In the genomic region with DNA sequence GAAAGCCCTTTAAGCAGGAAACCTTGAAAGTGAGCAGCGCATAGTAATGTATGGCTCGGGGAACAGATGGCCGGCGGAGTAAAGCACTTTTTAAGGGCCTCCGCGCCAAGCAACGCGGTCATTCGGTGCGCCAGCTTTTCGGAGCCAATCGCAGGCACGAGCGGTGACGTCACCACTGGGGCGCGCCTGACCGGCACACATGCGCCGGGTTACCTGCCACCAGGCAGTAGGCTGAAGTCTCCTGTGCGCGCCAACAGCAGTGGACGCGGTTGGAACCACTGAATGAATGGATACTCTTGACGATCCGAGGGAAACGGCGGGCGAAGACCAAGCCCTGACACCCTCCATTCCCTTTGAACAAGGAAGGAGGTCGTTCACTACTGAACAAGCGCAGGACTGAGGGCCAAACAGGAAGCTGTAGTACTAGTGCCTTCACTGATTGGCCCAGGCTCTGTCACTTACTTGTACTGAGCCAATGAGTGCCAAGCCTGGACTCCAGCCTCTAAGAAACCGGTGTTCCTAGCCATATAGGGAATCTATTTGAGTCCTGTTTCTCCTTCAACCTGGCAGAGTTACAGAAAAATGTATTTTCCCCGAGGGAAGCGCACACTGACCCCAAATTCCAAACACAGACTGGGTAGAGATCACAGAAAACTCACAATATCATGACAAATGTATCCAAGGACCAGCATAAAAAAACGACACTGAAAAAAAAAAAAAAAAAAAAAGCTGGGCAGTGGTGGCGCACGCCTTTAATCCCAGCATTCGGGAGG, we compare ENCODE assay signal across 8 mouse cellular contexts. TPM values are rescaled to one million over a fixed set of nuclear protein-coding genes. Genes with fewer than 3 reads are reported as not detected.
A peak's percentile ranks its signal among the peaks of the same experiment; 100 is the strongest.
DNase-seq lines count a peak whose midpoint lies in the region; ATAC-seq lines count a peak whose summit lies in the region.

Gene Rccd1 (minus strand): TSS at position 412 of the 773 bp plus-strand sequence.

- peak within 1 kb of the TSS; percentile 89 for H3K27ac ChIP-seq in lung, embryonic 16.5 days (ENCODE audit: low read length)

- peak within 1 kb of the TSS; percentile 67 for H3K4me3 ChIP-seq in lung, embryonic 16.5 days (ENCODE audit: low read length)

- H3K36me3 ChIP-seq in lung, embryonic 16.5 days (ENCODE audit: control insufficient read depth, insufficient read depth, low read length): peaks cover 27% of the 10 kb centered on the region

- no peaks in the 10 kb centered on the region for H3K9me3 ChIP-seq in lung, embryonic 16.5 days (ENCODE audit: control insufficient read depth, low read length)

- peaks cover 9% of the 10 kb centered on the region for H3K4me1 ChIP-seq in lung, embryonic 16.5 days (replicated peaks; ENCODE audit: control insufficient read depth, insufficient read depth, low read length)

- DNase-seq in MEL-GATA-1-ER (ENCODE audit: extremely low read depth, low read depth): peak; percentile 97
- peak; percentile 96 for DNase-seq in cerebellum, adult 8-10 months
- DNase-seq in forelimb bud, embryonic 11.5 days (ENCODE audit: low read depth, low spot score): peak; percentile 95
- peak; percentile 88 for DNase-seq in layer of hippocampus, adult 9-10 months (ENCODE audit: low spot score)
- peak; percentile 88 for DNase-seq in ovary, postnatal 10 days (ENCODE audit: low spot score)
- peak; percentile 85 to 88 for DNase-seq in thymus, postnatal 10 days (ENCODE audit: low spot score in 2 of 2)

- 2% methylated on average over 38 of the region's 38 CpGs for WGBS in lung, embryonic 16.5 days

- H3K9ac ChIP-seq in lung, embryonic 16.5 days (ENCODE audit: low read length): peak within 1 kb of the TSS; percentile 63

- ATAC-seq in hematopoietic stem cell, adult 5-6 weeks (replicated peaks in 1 of 2; ENCODE audit: insufficient read depth in 1 of 2, low FRiP score in 2 of 2, low TSS enrichment in 1 of 2, low read depth in 1 of 2, poor library complexity in 2 of 2, severe bottlenecking in 2 of 2): peak; percentile 96 to 99
- ATAC-seq in lung, embryonic 16.5 days (ENCODE audit: low read depth): peak; percentile 99

- H3K4me2 ChIP-seq in lung, embryonic 16.5 days (ENCODE audit: low read depth, low read length): peak within 1 kb of the TSS; percentile 70

- H3K27me3 ChIP-seq in lung, embryonic 16.5 days (ENCODE audit: control insufficient read depth, insufficient read depth, low read depth, low read length): no peaks in the 10 kb centered on the region

RNA-seq across cellular contexts. Expression of gene Rccd1, which starts in this region (rescaled TPM):
- 11.0 and 23.2 TPM in 2 replicates for total RNA-seq in hematopoietic stem cell, adult 5-6 weeks (2017)
- 7.2 and 8.9 TPM in 2 replicates for polyA plus RNA-seq in lung, embryonic 16.5 days (2015; fragmentation: Nextera tagmentation; extraction: Ambion mirVana)

Comparison
In these comparisons a context has a peak if more than half of its experiments do, and no peak if none do; other contexts are left out.
1. Peak in every context shown above with its lines: DNase-seq, ATAC-seq, H3K4me3 ChIP-seq and H3K27ac ChIP-seq.